In the genomic region with DNA sequence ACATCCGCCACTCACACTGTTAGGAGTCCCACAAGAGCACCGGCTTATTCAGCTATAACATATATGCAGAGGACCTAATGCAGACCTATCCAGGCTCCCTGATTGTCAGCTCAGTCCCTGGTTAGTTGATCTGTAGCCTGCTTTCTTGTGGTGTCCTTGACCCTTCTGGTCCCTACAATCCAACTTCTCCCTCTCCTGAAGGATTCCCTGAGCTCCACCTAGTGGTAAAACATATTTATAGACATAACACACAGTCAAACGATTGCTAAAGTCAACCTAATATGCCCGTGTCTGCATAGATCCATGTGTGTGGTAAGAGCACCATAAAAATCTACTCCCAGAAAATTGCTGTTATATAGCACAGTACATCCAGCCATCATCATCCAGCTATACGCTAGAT, we compare ENCODE assay signal across 10 mouse cellular contexts. TPM values are rescaled to one million over a fixed set of nuclear protein-coding genes. Genes with fewer than 3 reads are reported as not detected.
DNase-seq lines count a peak whose midpoint lies in the region; ATAC-seq and TF ChIP-seq lines count a peak whose summit lies in the region.
"Had no signal": no experiment of that assay in that cellular context is flagged by ENCODE, and none has a peak within 500 bp of the region (broad histone marks: within the 10 kb centered on the region; RNA-seq: fewer than 3 reads in every experiment).

No protein-coding gene starts in this region.

- H3K9me3 ChIP-seq in embryonic facial prominence, embryonic 11.5 days (replicated peaks; ENCODE audit: control insufficient read depth, low read length), result no peaks in the 10 kb centered on the region
- no peaks in the 10 kb centered on the region for H3K9me3 ChIP-seq in embryonic facial prominence, embryonic 10.5 days
- H3K9me3 ChIP-seq in lung, embryonic 14.5 days (ENCODE audit: low read depth, low read length), result no peaks in the 10 kb centered on the region
- H3K9me3 ChIP-seq: neural tube, embryonic 13.5 days had no signal

- H3K27me3 ChIP-seq in embryonic facial prominence, embryonic 11.5 days (ENCODE audit: control insufficient read depth, insufficient read depth, low read length), result no peaks in the 10 kb centered on the region
- no peaks in the 10 kb centered on the region for H3K27me3 ChIP-seq in embryonic facial prominence, embryonic 10.5 days (replicated peaks; ENCODE audit: low read depth, poor library complexity, severe bottlenecking)
- no peaks in the 10 kb centered on the region for H3K27me3 ChIP-seq in lung, embryonic 14.5 days (ENCODE audit: insufficient read depth, low read length)
- H3K27me3 ChIP-seq: neural tube, embryonic 13.5 days had no signal

- H3K4me1 ChIP-seq in embryonic facial prominence, embryonic 11.5 days (ENCODE audit: control insufficient read depth, insufficient read depth, low read length), result no peaks in the 10 kb centered on the region
- H3K4me1 ChIP-seq in embryonic facial prominence, embryonic 10.5 days, result no peaks in the 10 kb centered on the region
- H3K4me1 ChIP-seq in lung, embryonic 14.5 days (ENCODE audit: insufficient read depth), result no peaks in the 10 kb centered on the region
- H3K4me1 ChIP-seq in lung, adult 2 months (ENCODE audit: control insufficient read depth, insufficient read depth, low read length), result no peaks in the 10 kb centered on the region

- TF ChIP-seq CTCF in lung, embryonic 14.5 days (IDR thresholded peaks at IDR 0.05; ENCODE audit: low read depth), result peak; percentile 59
- TF ChIP-seq CTCF in lung, adult 2 months (IDR thresholded peaks at IDR 0.05; ENCODE audit: insufficient read depth, low read length), result no peak

- DNase-seq in embryonic facial prominence, embryonic 11.5 days (ENCODE audit: low spot score), result peak; percentile 37
- no peak for DNase-seq in embryonic facial prominence, embryonic 10.5 days (ENCODE audit: low spot score)
- DNase-seq in lung, embryonic 14.5 days, result peak; percentile 60
- DNase-seq in lung, adult 2 months, result no peak
- DNase-seq in embryo, embryonic 11 days, result peak; percentile 53
- peak; percentile 9 for DNase-seq in retina, adult 2 months (ENCODE audit: low read depth, low spot score)
- no peak for DNase-seq in layer of hippocampus, adult 9-11 months
- DNase-seq in frontal cortex, postnatal 10 days (ENCODE audit: low spot score in 2 of 2), result no peak

- H3K4me3 ChIP-seq in embryonic facial prominence, embryonic 11.5 days (ENCODE audit: low read depth, low read length), result no peak overlapping the region
- no peak overlapping the region for H3K4me3 ChIP-seq in embryonic facial prominence, embryonic 10.5 days
- H3K4me3 ChIP-seq in lung, embryonic 14.5 days (ENCODE audit: low read depth, low read length), result no peak overlapping the region
- H3K4me3 ChIP-seq in lung, adult 2 months (replicated peaks; ENCODE audit: extremely low read depth, low read depth, low read length), result no peak overlapping the region
- H3K4me3 ChIP-seq: neural tube, embryonic 13.5 days had no signal

- ATAC-seq in embryonic facial prominence, embryonic 11.5 days (replicated peaks; ENCODE audit: insufficient number of reproducible peaks, low FRiP score, low TSS enrichment, low read depth), result no peak
- no peak for ATAC-seq in lung, embryonic 14.5 days (ENCODE audit: insufficient read depth)

- 73% methylated on average over 5 of the region's 5 CpGs for WGBS in embryonic facial prominence, embryonic 11.5 days
- WGBS in embryonic facial prominence, embryonic 10.5 days, result 72% methylated on average over 5 of the region's 5 CpGs
- 69% methylated on average over 5 of the region's 5 CpGs for WGBS in lung, embryonic 14.5 days
- 66% methylated on average over 5 of the region's 5 CpGs for WGBS in lung, adult 2 months

- H3K9ac ChIP-seq in embryonic facial prominence, embryonic 11.5 days (replicated peaks; ENCODE audit: low read length), result no peak overlapping the region
- H3K9ac ChIP-seq in lung, embryonic 14.5 days, result no peak overlapping the region
- H3K9ac ChIP-seq: liver, embryonic 14.5 days; neural tube, embryonic 13.5 days had no signal

- no peaks in the 10 kb centered on the region for H3K36me3 ChIP-seq in embryonic facial prominence, embryonic 11.5 days (replicated peaks; ENCODE audit: control insufficient read depth, insufficient read depth, low read depth, low read length)
- no peaks in the 10 kb centered on the region for H3K36me3 ChIP-seq in embryonic facial prominence, embryonic 10.5 days (replicated peaks)
- H3K36me3 ChIP-seq in lung, embryonic 14.5 days (ENCODE audit: insufficient read depth), result no peaks in the 10 kb centered on the region
- H3K36me3 ChIP-seq: neural tube, embryonic 13.5 days had no signal

- H3K4me2 ChIP-seq in embryonic facial prominence, embryonic 11.5 days (ENCODE audit: low read depth, low read length), result no peak overlapping the region
- no peak overlapping the region for H3K4me2 ChIP-seq in lung, embryonic 14.5 days
- H3K4me2 ChIP-seq: neural tube, embryonic 13.5 days had no signal

- H3K27ac ChIP-seq in embryonic facial prominence, embryonic 11.5 days (replicated peaks; ENCODE audit: low read depth, low read length), result no peak overlapping the region
- H3K27ac ChIP-seq in embryonic facial prominence, embryonic 10.5 days (replicated peaks), result no peak overlapping the region
- H3K27ac ChIP-seq in lung, embryonic 14.5 days (ENCODE audit: low read depth), result no peak overlapping the region
- H3K27ac ChIP-seq: liver, embryonic 14.5 days; neural tube, embryonic 13.5 days had no signal

- no peak for TF ChIP-seq POLR2A in lung, adult 2 months (IDR thresholded peaks at IDR 0.05; ENCODE audit: borderline replicate concordance, extremely low read depth, low read depth, low read length)

RNA-seq across cellular contexts. Expression of a gene that starts 37.5 kb away (rescaled TPM):
- 0.63 and 0.89 TPM in 2 replicates for polyA plus RNA-seq in embryonic facial prominence, embryonic 11.5 days (2014; fragmentation: Nextera tagmentation; extraction: Ambion mirVana)
- 0.16 TPM in 1 of 2 replicates, not detected in the other for polyA plus RNA-seq in embryonic facial prominence, embryonic 10.5 days (2016; fragmentation: Nextera tagmentation; extraction: Ambion mirVana)
- polyA plus RNA-seq in lung, embryonic 14.5 days (2014; fragmentation: Nextera tagmentation; extraction: Ambion mirVana), result 0.09 TPM in 1 of 2 replicates, not detected in the other
- polyA plus RNA-seq in lung, adult 2 months (2012; rRNA removed), result not detected in 2 replicates
- polyA plus RNA-seq: liver, embryonic 14.5 days had no signal

Comparison
In these comparisons a context has a peak if more than half of its experiments do, and no peak if none do; other contexts are left out.
1. DNase-seq: peak in embryonic facial prominence, embryonic 11.5 days (single experiment), lung, embryonic 14.5 days (single experiment), embryo, embryonic 11 days (single experiment) and retina, adult 2 months (single experiment); none in embryonic facial prominence, embryonic 10.5 days (single experiment), lung, adult 2 months (single experiment), layer of hippocampus, adult 9-11 months (single experiment) and frontal cortex, postnatal 10 days (0 of 2).